Mouse (Mus musculus) urinary bladder, postnatal 14 days (tissue): ENCODE measurements at regions not wholly inside any gene's neighbourhood (a gene's known extent, or its start where the extent isn't known, plus 50 kb on each side); places are given as distances from the start of the nearest gene placed in this dataset.
A peak's percentile ranks its signal among the peaks of the same experiment; 100 is the strongest.

ENCODE experiments used
- DNase-seq: peaks from one replicate; pipeline ENCODE4 v3.0.0; 2021; ENCODE audit warnings: low spot score

- peak; percentile 54 for DNase-seq
These were observed 356.8 kb downstream of the Agtpbp1 start for GRCm38 (mm10) chr13:59228059-59228830.

GRCm38 (mm10) chr13:59227523-59228058 lies 357.4 kb downstream of the Agtpbp1 start:
- DNase-seq = no peak

- DNase-seq = no peak
These were observed 364.4 kb downstream of the Agtpbp1 start for GRCm38 (mm10) chr13:59220587-59220986.

GRCm38 (mm10) chr13:59220156-59220555 lies 364.9 kb downstream of the Agtpbp1 start:
- DNase-seq = no peak

GRCm38 (mm10) chr13:59216686-59217298 lies 368.2 kb downstream of the Agtpbp1 start:
- DNase-seq = no peak

- no peak for DNase-seq
These were observed 372.7 kb downstream of the Agtpbp1 start for GRCm38 (mm10) chr13:59212296-59212701.

- no peak for DNase-seq
These were observed 374.2 kb downstream of the Agtpbp1 start for GRCm38 (mm10) chr13:59210828-59211227.

- no peak for DNase-seq
These were observed 378.8 kb downstream of the Agtpbp1 start for GRCm38 (mm10) chr13:59206186-59206585.

- DNase-seq = no peak
These were observed 380.5 kb downstream of the Agtpbp1 start for GRCm38 (mm10) chr13:59204506-59204905.

GRCm38 (mm10) chr13:59196311-59196710 lies 388.7 kb downstream of the Agtpbp1 start:
- peak; percentile 16 for DNase-seq

- DNase-seq = no peak
These were observed 382.1 kb downstream of the Ntrk2 start for GRCm38 (mm10) chr13:59188431-59188830.
